In the genomic region with DNA sequence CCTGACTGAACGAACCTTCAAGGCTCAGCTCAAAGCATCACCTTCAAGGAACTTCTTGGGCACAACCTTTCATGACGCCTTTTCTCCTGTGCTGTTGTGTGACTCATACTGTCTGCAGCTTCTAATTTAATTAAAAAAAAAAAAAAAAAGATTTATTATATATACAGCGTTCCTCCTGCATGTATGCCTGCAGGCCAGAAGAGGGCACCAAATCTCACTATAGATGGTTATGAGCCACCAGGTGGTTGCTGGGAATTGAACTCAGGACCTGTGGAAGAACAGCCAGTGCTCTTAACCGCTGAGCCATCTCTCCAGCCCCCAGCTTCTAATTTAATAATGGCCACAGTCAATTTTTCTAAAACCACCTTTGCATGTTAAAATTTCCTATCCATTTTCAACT, we compare ENCODE assay signal across 2 mouse cellular contexts.
TF ChIP-seq lines count a peak whose summit lies in the region.

No protein-coding gene starts in this region.

TF ChIP-seq in CH12.LX, 34 proteins besides CTCF, POLR2A, EP300 and RAD21:
- TF ChIP-seq MAFK (IDR thresholded peaks at IDR 0.05; ENCODE audit: insufficient replicate concordance, low read length) (no peak), HCFC1 (IDR thresholded peaks at IDR 0.05; ENCODE audit: low read depth, low read length) (no peak), NRF1 (IDR thresholded peaks at IDR 0.05; ENCODE audit: low read depth, low read length) (no peak), UBTF (IDR thresholded peaks at IDR 0.05; ENCODE audit: low read depth, low read length) (no peak), MEF2A (IDR thresholded peaks at IDR 0.05; ENCODE audit: borderline replicate concordance, low read depth, low read length) (no peak), ZNF384 (IDR thresholded peaks at IDR 0.05; ENCODE audit: low read depth, low read length) (no peak), CHD1 (IDR thresholded peaks at IDR 0.05; ENCODE audit: low read depth, low read length) (no peak), MAZ (IDR thresholded peaks at IDR 0.05; ENCODE audit: low read depth, low read length) (no peak), JUND (conservative IDR thresholded peaks at IDR 0.05; ENCODE audit: low read depth, low read length) (no peak), NELFE (IDR thresholded peaks at IDR 0.05; ENCODE audit: low read depth, low read length) (no peak), MXI1 (IDR thresholded peaks at IDR 0.05; ENCODE audit: low read depth, low read length) (no peak), E2F4 (IDR thresholded peaks at IDR 0.05; ENCODE audit: insufficient replicate concordance, low read depth, low read length) (no peak), TBP (conservative IDR thresholded peaks at IDR 0.05; ENCODE audit: low read depth, low read length) (no peak), USF1 (IDR thresholded peaks at IDR 0.05; ENCODE audit: low read depth, low read length) (no peak)
TF ChIP-seq in CH12.LX: peak in this region for 0.

TF ChIP-seq in MEL, 35 proteins besides CTCF, POLR2A, EP300 and RAD21:
- TF ChIP-seq SMC3 (IDR thresholded peaks at IDR 0.05; ENCODE audit: low read depth, low read length) (peak; percentile 29), USF2 (IDR thresholded peaks at IDR 0.05; ENCODE audit: borderline replicate concordance in 1 of 2, insufficient read depth in 1 of 2, low read depth in 1 of 2, low read length in 2 of 2) (no peak), ZNF384 (IDR thresholded peaks at IDR 0.05; ENCODE audit: low read depth, low read length) (peak; percentile 54)
